Mouse (Mus musculus) stomach, embryonic 14.5 days (tissue): ENCODE data around the gene Adamts5. TPM values are rescaled to one million over a fixed set of nuclear protein-coding genes. Genes with fewer than 3 reads are reported as not detected.

Experiments used
- ATAC-seq: fragments of 200-750 bp; cut with Nextera tagmentation; 2 replicates; pipeline ENCODE4 v1.8.0; 2017; ENCODE audit warnings: low read depth, moderate TSS enrichment; ENCODE audit not compliant: insufficient number of reproducible peaks, insufficient read depth, low FRiP score
- H3K27ac ChIP-seq: fragments of 300-500 bp; sonication (generic); 2 replicates; pipeline ENCODE4 v1.5.1; 2014; ENCODE audit warnings: mild to moderate bottlenecking, low read length, moderate library complexity, mixed read lengths
- H3K27me3 ChIP-seq: fragments of 300-500 bp; sonication (generic); 2 replicates; pipeline ENCODE4 v1.6.1; 2014; ENCODE audit warnings: low read length, control low read depth, mixed read lengths; ENCODE audit not compliant: control insufficient read depth, insufficient read depth
- H3K36me3 ChIP-seq: fragments of 300-500 bp; sonication (generic); 2 replicates; pipeline ENCODE4 v1.6.1; 2014; ENCODE audit warnings: mild to moderate bottlenecking, control low read depth, low read length, moderate library complexity, mixed read lengths; ENCODE audit not compliant: control insufficient read depth, insufficient read depth
- H3K4me1 ChIP-seq: fragments of 300-500 bp; sonication (generic); 2 replicates; pipeline ENCODE4 v1.6.1; 2014; ENCODE audit warnings: low read length, control low read depth, mixed read lengths; ENCODE audit not compliant: control insufficient read depth, insufficient read depth
- H3K4me2 ChIP-seq: fragments of 300-500 bp; sonication (generic); replicated peaks from 2 replicates; pipeline ENCODE4 v1.6.1; 2014; ENCODE audit warnings: low read depth, low read length, control low read depth
- H3K4me3 ChIP-seq: fragments of 300-500 bp; sonication (generic); 2 replicates; pipeline ENCODE4 v1.5.1; 2014; ENCODE audit warnings: low read depth, low read length, control low read depth
- H3K9ac ChIP-seq: fragments of 300-500 bp; sonication (generic); replicated peaks from 2 replicates; pipeline ENCODE4 v1.6.1; 2014; ENCODE audit warnings: low read depth, mild to moderate bottlenecking, control low read depth, low read length, moderate library complexity, mixed read lengths
- H3K9me3 ChIP-seq: fragments of 300-500 bp; sonication (generic); 2 replicates; pipeline ENCODE4 v1.6.1; 2016; ENCODE audit warnings: low read depth, low read length, control low read depth; ENCODE audit not compliant: control insufficient read depth
- WGBS: fragments of 180-500 bp; shearing (Covaris S2); extraction: QIAGEN DNeasy Blood & Tissue Kit; methylation state at CpG from one replicate; pipeline ENCODE4 v1.1.7; 2014; 5-methylcytosine and 5-hydroxymethylcytosine counted together
- polyA plus RNA-seq: library from polyadenylated mRNA; unstranded; fragments of >200 nt; fragmentation: Nextera tagmentation; extraction: Ambion mirVana; gene quantifications from 2 replicates; pipeline ENCODE4 v1.2.1, GENCODE M21; 2014

Adamts5 gene
- polyA plus RNA-seq, 1 experiment from 2014 or later = 2.9 TPM

DNA sequence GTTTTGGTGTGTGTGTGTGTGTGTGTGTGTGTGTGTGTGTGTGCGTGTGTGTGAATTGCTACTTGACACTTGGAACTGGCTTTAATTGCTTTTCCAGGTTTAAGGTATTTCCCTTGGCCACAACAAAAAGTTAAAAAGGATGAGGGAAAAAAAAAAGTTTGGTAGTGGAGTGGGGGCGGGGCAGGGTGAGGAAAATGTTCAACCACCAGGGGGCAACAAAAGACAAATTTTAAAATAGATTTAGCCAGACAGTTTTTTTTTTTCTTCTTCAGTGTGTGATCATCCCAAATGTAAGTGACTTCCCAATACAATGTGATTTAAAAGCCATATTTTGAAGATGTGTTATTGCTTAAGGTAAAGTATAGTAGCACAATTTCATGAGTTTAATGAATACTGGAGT, 94.0 kb downstream of the Adamts5 start:
- Histone ChIP-seq H3K27me3 (no peaks in the 10 kb centered on the region), H3K4me1 (no peaks in the 10 kb centered on the region), H3K27ac (no peak overlapping the region), H3K4me3 (no peak overlapping the region), H3K4me2 (0 out of 2 replicates have a peak overlapping the region, but pooled peaks have one; percentile 10), H3K9me3 (no peaks in the 10 kb centered on the region), H3K36me3 (no peaks in the 10 kb centered on the region), H3K9ac (no peak overlapping the region)
- no peak for ATAC-seq
- WGBS = 19% methylated on average over 2 of the region's 2 CpGs

- H3K4me2 ChIP-seq = 0 out of 2 replicates have a peak overlapping the region, but pooled peaks have one; percentile 10
- no peak for ATAC-seq
These were observed 94.6 kb downstream of the Adamts5 start for GRCm38 (mm10) chr16:85807072-85807471.

More at GRCm38 (mm10) chr16:85807072-85807471, 94.6 kb downstream of the Adamts5 start:
- Histone ChIP-seq H3K4me1 (no peaks in the 10 kb centered on the region), H3K9me3 (no peaks in the 10 kb centered on the region), H3K27ac (no peak overlapping the region), H3K27me3 (no peaks in the 10 kb centered on the region), H3K4me3 (no peak overlapping the region), H3K36me3 (no peaks in the 10 kb centered on the region), H3K9ac (no peak overlapping the region)
- WGBS = 16% methylated on average over 3 of the region's 3 CpGs

Other genes starting within 250 kb of the Adamts5 start
- gene Adamts1, start 98.7 kb downstream of the Adamts5 start, polyA plus RNA-seq = 20.1 and 26.9 TPM in 2 replicates